Mouse (Mus musculus): ENCODE measurements around the gene Dtx3l. TPM values are rescaled to one million over a fixed set of nuclear protein-coding genes. Genes with fewer than 3 reads are reported as not detected.
"Not testable (repeated sequence)": the region's sequence is repeated elsewhere in the genome, so short reads cannot be mapped to it uniquely, and the experiment has no call there.

The Dtx3l gene
- polyA plus RNA-seq, 1 experiment from 2014 or later: 4.4 TPM

- no peaks in the 10 kb centered on the region for H3K9me3 ChIP-seq (replicated peaks; ENCODE audit: low read length)
These were observed 33.0 kb downstream of the Dtx3l start for GRCm38 (mm10) chr16:35905819-35906485.

GRCm38 (mm10) chr16:35905355-35905754 lies 33.6 kb downstream of the Dtx3l start:
- Histone ChIP-seq H3K4me1 (replicated peaks; ENCODE audit: insufficient read depth, low read length) (no peaks in the 10 kb centered on the region), H3K36me3 (ENCODE audit: insufficient read depth, low read length) (no peaks in the 10 kb centered on the region), H3K9me3 (replicated peaks; ENCODE audit: low read length) (no peaks in the 10 kb centered on the region), H3K9ac (ENCODE audit: low read depth, low read length) (no peak overlapping the region), H3K27ac (no peak overlapping the region), H3K27me3 (ENCODE audit: insufficient read depth, low read length) (no peaks in the 10 kb centered on the region), H3K4me2 (ENCODE audit: low read length) (no peak overlapping the region), H3K4me3 (replicated peaks; ENCODE audit: low read depth, low read length) (no peak overlapping the region)
- WGBS: 56% methylated on average over 3 of the region's 3 CpGs
- no peak for TF ChIP-seq CTCF (IDR thresholded peaks at IDR 0.05; ENCODE audit: low read depth)
- ATAC-seq (replicated peaks; ENCODE audit: low FRiP score, low read depth) (no peak), DNase-seq (ENCODE audit: low spot score) (no peak)

More at GRCm38 (mm10) chr16:35905819-35906485, 33.0 kb downstream of the Dtx3l start:
- no peaks in the 10 kb centered on the region for H3K36me3 ChIP-seq (ENCODE audit: insufficient read depth, low read length)
- no peak for TF ChIP-seq CTCF (IDR thresholded peaks at IDR 0.05; ENCODE audit: low read depth)
- no peaks in the 10 kb centered on the region for H3K27me3 ChIP-seq (ENCODE audit: insufficient read depth, low read length)
- no peak overlapping the region for H3K27ac ChIP-seq
- H3K9ac ChIP-seq (ENCODE audit: low read depth, low read length): no peak overlapping the region
- no peak for ATAC-seq (replicated peaks; ENCODE audit: low FRiP score, low read depth)
- H3K4me1 ChIP-seq (replicated peaks; ENCODE audit: insufficient read depth, low read length): no peaks in the 10 kb centered on the region
- no peak overlapping the region for H3K4me3 ChIP-seq (replicated peaks; ENCODE audit: low read depth, low read length)
- no peak overlapping the region for H3K4me2 ChIP-seq (ENCODE audit: low read length)
- DNase-seq (ENCODE audit: low spot score): no peak
- WGBS: 58% methylated on average over 6 of the region's 6 CpGs

GRCm38 (mm10) chr16:35904121-35904736 lies 34.7 kb downstream of the Dtx3l start:
- WGBS: 68% methylated on average over 4 of the region's 4 CpGs

GRCm38 (mm10) chr16:35903014-35903640 lies 35.8 kb downstream of the Dtx3l start:
- H3K4me3 ChIP-seq (replicated peaks; ENCODE audit: low read depth, low read length): no peak overlapping the region
- ATAC-seq (replicated peaks; ENCODE audit: low FRiP score, low read depth) (no peak), DNase-seq (ENCODE audit: low spot score) (no peak)
- H3K9ac ChIP-seq (ENCODE audit: low read depth, low read length): no peak overlapping the region
- no peaks in the 10 kb centered on the region for H3K36me3 ChIP-seq (ENCODE audit: insufficient read depth, low read length)
- H3K4me2 ChIP-seq (ENCODE audit: low read length): no peak overlapping the region
- WGBS: 91% methylated on average over 6 of the region's 6 CpGs
- no peaks in the 10 kb centered on the region for H3K27me3 ChIP-seq (ENCODE audit: insufficient read depth, low read length)
- no peaks in the 10 kb centered on the region for H3K4me1 ChIP-seq (replicated peaks; ENCODE audit: insufficient read depth, low read length)
- H3K9me3 ChIP-seq (replicated peaks; ENCODE audit: low read length): no peaks in the 10 kb centered on the region
- no peak overlapping the region for H3K27ac ChIP-seq
- no peak for TF ChIP-seq CTCF (IDR thresholded peaks at IDR 0.05; ENCODE audit: low read depth)

More at GRCm38 (mm10) chr16:35904121-35904736, 34.7 kb downstream of the Dtx3l start:
- no peak for DNase-seq (ENCODE audit: low spot score)
- H3K36me3 ChIP-seq (ENCODE audit: insufficient read depth, low read length): no peaks in the 10 kb centered on the region
- H3K27me3 ChIP-seq (ENCODE audit: insufficient read depth, low read length): no peaks in the 10 kb centered on the region
- no peak overlapping the region for H3K4me2 ChIP-seq (ENCODE audit: low read length)
- H3K27ac ChIP-seq: no peak overlapping the region
- H3K4me1 ChIP-seq (replicated peaks; ENCODE audit: insufficient read depth, low read length): no peaks in the 10 kb centered on the region
- no peak overlapping the region for H3K4me3 ChIP-seq (replicated peaks; ENCODE audit: low read depth, low read length)
- ATAC-seq (replicated peaks; ENCODE audit: low FRiP score, low read depth): no peak
- H3K9me3 ChIP-seq (replicated peaks; ENCODE audit: low read length): no peaks in the 10 kb centered on the region
- no peak overlapping the region for H3K9ac ChIP-seq (ENCODE audit: low read depth, low read length)
- no peak for TF ChIP-seq CTCF (IDR thresholded peaks at IDR 0.05; ENCODE audit: low read depth)

- Histone ChIP-seq H3K27ac (no peak overlapping the region), H3K36me3 (ENCODE audit: insufficient read depth, low read length) (no peaks in the 10 kb centered on the region), H3K9me3 (replicated peaks; ENCODE audit: low read length) (no peaks in the 10 kb centered on the region), H3K27me3 (ENCODE audit: insufficient read depth, low read length) (no peaks in the 10 kb centered on the region), H3K4me3 (replicated peaks; ENCODE audit: low read depth, low read length) (no peak overlapping the region), H3K4me1 (replicated peaks; ENCODE audit: insufficient read depth, low read length) (no peaks in the 10 kb centered on the region), H3K4me2 (ENCODE audit: low read length) (no peak overlapping the region), H3K9ac (ENCODE audit: low read depth, low read length) (no peak overlapping the region)
- WGBS: 74% methylated on average over 3 of the region's 3 CpGs
- ATAC-seq (replicated peaks; ENCODE audit: low FRiP score, low read depth) (no peak), DNase-seq (ENCODE audit: low spot score) (no peak)
- no peak for TF ChIP-seq CTCF (IDR thresholded peaks at IDR 0.05; ENCODE audit: low read depth)
These were observed 38.4 kb downstream of the Dtx3l start for GRCm38 (mm10) chr16:35900541-35900940.

GRCm38 (mm10) chr16:35894997-35895396 lies 44.0 kb downstream of the Dtx3l start:
- Histone ChIP-seq H3K4me2 (ENCODE audit: low read length) (no peak overlapping the region), H3K27ac (no peak overlapping the region), H3K36me3 (ENCODE audit: insufficient read depth, low read length) (no peaks in the 10 kb centered on the region), H3K9me3 (replicated peaks; ENCODE audit: low read length) (no peaks in the 10 kb centered on the region), H3K4me3 (replicated peaks; ENCODE audit: low read depth, low read length) (no peak overlapping the region), H3K4me1 (replicated peaks; ENCODE audit: insufficient read depth, low read length) (no peaks in the 10 kb centered on the region), H3K27me3 (ENCODE audit: insufficient read depth, low read length) (no peaks in the 10 kb centered on the region), H3K9ac (ENCODE audit: low read depth, low read length) (no peak overlapping the region)
- TF ChIP-seq CTCF (IDR thresholded peaks at IDR 0.05; ENCODE audit: low read depth): no peak
- no peak for ATAC-seq (replicated peaks; ENCODE audit: low FRiP score, low read depth)
- 34% methylated on average over 6 of the region's 6 CpGs for WGBS
- no peak for DNase-seq (ENCODE audit: low spot score)

GRCm38 (mm10) chr16:35891603-35892002 lies 47.3 kb downstream of the Dtx3l start:
- not testable (repeated sequence) for H3K4me3 ChIP-seq (replicated peaks; ENCODE audit: low read depth, low read length); ATAC-seq (replicated peaks; ENCODE audit: low FRiP score, low read depth); H3K9ac ChIP-seq (ENCODE audit: low read depth, low read length); H3K4me1 ChIP-seq (replicated peaks; ENCODE audit: insufficient read depth, low read length); H3K27me3 ChIP-seq (ENCODE audit: insufficient read depth, low read length); DNase-seq (ENCODE audit: low spot score); H3K9me3 ChIP-seq (replicated peaks; ENCODE audit: low read length); H3K27ac ChIP-seq; H3K4me2 ChIP-seq (ENCODE audit: low read length); H3K36me3 ChIP-seq (ENCODE audit: insufficient read depth, low read length)
- WGBS: 87% methylated on average over 5 of the region's 5 CpGs
